Mouse (Mus musculus): ENCODE data around the gene Slc11a2.

DNA sequence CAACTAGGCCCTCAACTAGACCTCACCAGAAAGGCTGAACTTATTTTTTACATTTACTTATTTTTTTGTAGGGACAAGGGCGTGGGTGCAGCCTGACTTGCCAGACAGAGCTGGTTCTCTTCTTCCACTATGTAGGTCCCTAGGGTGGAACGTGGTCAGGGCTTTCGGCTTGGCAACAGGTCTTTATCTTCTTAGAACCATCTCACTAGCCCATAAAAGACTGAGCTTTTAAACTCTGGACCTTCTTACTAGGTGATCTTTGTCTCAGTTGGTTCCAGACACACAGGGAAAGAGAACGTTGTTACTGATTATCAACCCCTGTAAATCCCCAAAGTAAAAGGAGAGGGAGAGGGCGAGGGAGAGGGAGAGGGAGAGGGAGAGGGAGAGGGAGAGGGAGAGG is 11.6 kb downstream of the Slc11a2 start:
- TF ChIP-seq EP300 (IDR thresholded peaks at IDR 0.05; ENCODE audit: low read depth): no peak
- TF ChIP-seq CTCF (IDR thresholded peaks at IDR 0.05; ENCODE audit: low read depth): no peak

Measured in liver, postnatal 0 days (tissue).